Mouse (Mus musculus) heart, adult 2 months (tissue): ENCODE data around the gene Wfikkn1.

Experiments used
- CTCF ChIP-seq: fragments of 200-600 bp; IDR thresholded peaks from 2 replicates; pipeline ENCODE4 v1.8.1; 2022; ENCODE audit warnings: antibody characterized with exemption, mild to moderate bottlenecking, moderate library complexity
- EP300 ChIP-seq: fragments of 200-500 bp; IDR thresholded peaks from 2 replicates; pipeline ENCODE4 v1.6.1; 2011; ENCODE audit warnings: low read depth, low read length, control low read depth; ENCODE audit not compliant: insufficient read depth

DNA sequence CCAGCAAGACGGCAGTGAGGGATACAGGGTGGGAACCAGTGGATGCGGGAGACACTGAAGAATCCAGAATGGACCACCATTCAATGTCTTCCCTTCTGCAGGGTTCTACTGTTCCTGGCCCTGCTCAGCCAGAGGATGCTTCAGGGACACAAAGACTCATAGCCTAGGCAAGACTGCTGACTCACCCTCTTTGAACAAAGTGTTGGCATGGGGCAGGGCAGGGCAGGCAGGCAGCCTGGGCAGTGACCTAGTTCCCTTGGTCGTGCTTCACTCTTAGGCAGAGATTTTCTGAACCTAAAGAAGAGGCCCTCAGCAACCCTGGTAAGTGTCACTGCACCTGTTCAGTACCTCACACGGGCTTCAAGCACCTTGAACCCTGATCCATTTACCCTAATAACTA, 31.2 kb upstream of the Wfikkn1 start:
- peak; percentile 58; the same call in 1 of the 2 replicates for TF ChIP-seq EP300
- no peak for TF ChIP-seq CTCF
